Mouse (Mus musculus): Measurements from ENCODE around the gene Fli1. TPM values are rescaled to one million over a fixed set of nuclear protein-coding genes. Genes with fewer than 3 reads are reported as not detected.

The Fli1 gene
- polyA plus RNA-seq, 1 experiment = 24.4 TPM

GRCm38 (mm10) chr9:32478087-32478486, 64.6 kb downstream of the Fli1 start:
- Histone ChIP-seq H3K4me1 (ENCODE audit: control insufficient read depth, insufficient read depth, insufficient read length) (peaks cover 17% of the 10 kb centered on the region; the same call in 1 of the 2 replicates), H3K27ac (ENCODE audit: insufficient read depth, low read length) (no peak overlapping the region), H3K4me3 (ENCODE audit: extremely low read depth, insufficient read depth, insufficient read length) (no peak overlapping the region), H3K27me3 (ENCODE audit: control insufficient read depth, insufficient read depth, low read length) (no peaks in the 10 kb centered on the region), H3K36me3 (ENCODE audit: control insufficient read depth, insufficient read depth, low read length) (peaks cover 27% of the 10 kb centered on the region)
- no peak for TF ChIP-seq POLR2A (IDR thresholded peaks at IDR 0.05; ENCODE audit: low read depth, low read length)
- no peak for TF ChIP-seq CTCF (IDR thresholded peaks at IDR 0.05; ENCODE audit: extremely low read depth, insufficient read depth, insufficient read length, insufficient replicate concordance)
- WGBS = 41% methylated on average over 2 of the region's 2 CpGs
- no peak for DNase-seq (ENCODE audit: low read depth in 1 of 2, low spot score in 2 of 2)

GRCm38 (mm10) chr9:32476604-32477003, 66.1 kb downstream of the Fli1 start:
- Histone ChIP-seq H3K4me3 (ENCODE audit: extremely low read depth, insufficient read depth, insufficient read length) (no peak overlapping the region), H3K27me3 (ENCODE audit: control insufficient read depth, insufficient read depth, low read length) (no peaks in the 10 kb centered on the region), H3K4me1 (ENCODE audit: control insufficient read depth, insufficient read depth, insufficient read length) (peaks cover 15% of the 10 kb centered on the region; the same call in 1 of the 2 replicates), H3K36me3 (ENCODE audit: control insufficient read depth, insufficient read depth, low read length) (peaks cover 25% of the 10 kb centered on the region), H3K27ac (ENCODE audit: insufficient read depth, low read length) (no peak overlapping the region)
- TF ChIP-seq CTCF (IDR thresholded peaks at IDR 0.05; ENCODE audit: extremely low read depth, insufficient read depth, insufficient read length, insufficient replicate concordance) (no peak), POLR2A (IDR thresholded peaks at IDR 0.05; ENCODE audit: low read depth, low read length) (no peak)
- WGBS = 87% methylated on average over 10 of the region's 10 CpGs
- no peak for DNase-seq (ENCODE audit: low read depth in 1 of 2, low spot score in 2 of 2)

- Histone ChIP-seq H3K36me3 (ENCODE audit: control insufficient read depth, insufficient read depth, low read length) (peaks cover 27% of the 10 kb centered on the region), H3K27me3 (ENCODE audit: control insufficient read depth, insufficient read depth, low read length) (no peaks in the 10 kb centered on the region), H3K4me3 (ENCODE audit: extremely low read depth, insufficient read depth, insufficient read length) (no peak overlapping the region), H3K27ac (ENCODE audit: insufficient read depth, low read length) (peak overlapping the region; percentile 14; the same call in 1 of the 2 replicates), H3K4me1 (ENCODE audit: control insufficient read depth, insufficient read depth, insufficient read length) (peaks cover 12% of the 10 kb centered on the region; the same call in 1 of the 2 replicates)
- peak in 1 of 2 experiments; percentile 26 for DNase-seq (ENCODE audit: low read depth in 1 of 2, low spot score in 2 of 2)
- TF ChIP-seq POLR2A (IDR thresholded peaks at IDR 0.05; ENCODE audit: low read depth, low read length) (no peak), CTCF (IDR thresholded peaks at IDR 0.05; ENCODE audit: extremely low read depth, insufficient read depth, insufficient read length, insufficient replicate concordance) (no peak)
- WGBS = 67% methylated on average over 10 of the region's 10 CpGs
Measured at GRCm38 (mm10) chr9:32474621-32475390, 67.9 kb downstream of the Fli1 start.

- H3K4me3 ChIP-seq (ENCODE audit: extremely low read depth, insufficient read depth, insufficient read length) = no peak overlapping the region
- H3K36me3 ChIP-seq (ENCODE audit: control insufficient read depth, insufficient read depth, low read length) = peaks cover 41% of the 10 kb centered on the region
- peaks cover 6% of the 10 kb centered on the region; the same call in 1 of the 2 replicates for H3K4me1 ChIP-seq (ENCODE audit: control insufficient read depth, insufficient read depth, insufficient read length)
- H3K27me3 ChIP-seq (ENCODE audit: control insufficient read depth, insufficient read depth, low read length) = no peaks in the 10 kb centered on the region
- WGBS = 69% methylated on average over 3 of the region's 3 CpGs
- H3K27ac ChIP-seq (ENCODE audit: insufficient read depth, low read length) = no peak overlapping the region
- TF ChIP-seq POLR2A (IDR thresholded peaks at IDR 0.05; ENCODE audit: low read depth, low read length) (no peak), CTCF (IDR thresholded peaks at IDR 0.05; ENCODE audit: extremely low read depth, insufficient read depth, insufficient read length, insufficient replicate concordance) (no peak)
- DNase-seq (ENCODE audit: low read depth in 1 of 2, low spot score in 2 of 2) = no peak
Measured at GRCm38 (mm10) chr9:32472346-32472745, 70.3 kb downstream of the Fli1 start.

GRCm38 (mm10) chr9:32469123-32469751, 73.4 kb downstream of the Fli1 start:
- no peak overlapping the region for H3K4me3 ChIP-seq (ENCODE audit: extremely low read depth, insufficient read depth, insufficient read length)
- TF ChIP-seq CTCF (IDR thresholded peaks at IDR 0.05; ENCODE audit: extremely low read depth, insufficient read depth, insufficient read length, insufficient replicate concordance) = no peak
- no peak for TF ChIP-seq POLR2A (IDR thresholded peaks at IDR 0.05; ENCODE audit: low read depth, low read length)
- H3K27ac ChIP-seq (ENCODE audit: insufficient read depth, low read length) = no peak overlapping the region
- no peaks in the 10 kb centered on the region for H3K27me3 ChIP-seq (ENCODE audit: control insufficient read depth, insufficient read depth, low read length)
- H3K36me3 ChIP-seq (ENCODE audit: control insufficient read depth, insufficient read depth, low read length) = peaks cover 44% of the 10 kb centered on the region
- no peaks in the 10 kb centered on the region; the same call in 1 of the 2 replicates for H3K4me1 ChIP-seq (ENCODE audit: control insufficient read depth, insufficient read depth, insufficient read length)
- WGBS = 93% methylated on average over 8 of the region's 8 CpGs
- DNase-seq (ENCODE audit: low read depth in 1 of 2, low spot score in 2 of 2) = no peak

- DNase-seq (ENCODE audit: low read depth in 1 of 2, low spot score in 2 of 2) = no peak
- 88% methylated on average over 1 of the region's 1 CpGs for WGBS
- no peaks in the 10 kb centered on the region for H3K27me3 ChIP-seq (ENCODE audit: control insufficient read depth, insufficient read depth, low read length)
- H3K4me3 ChIP-seq (ENCODE audit: extremely low read depth, insufficient read depth, insufficient read length) = no peak overlapping the region
- H3K27ac ChIP-seq (ENCODE audit: insufficient read depth, low read length) = no peak overlapping the region
- no peaks in the 10 kb centered on the region for H3K4me1 ChIP-seq (ENCODE audit: control insufficient read depth, insufficient read depth, insufficient read length)
- TF ChIP-seq POLR2A (IDR thresholded peaks at IDR 0.05; ENCODE audit: low read depth, low read length) = no peak
- H3K36me3 ChIP-seq (ENCODE audit: control insufficient read depth, insufficient read depth, low read length) = peaks cover 48% of the 10 kb centered on the region
Measured at GRCm38 (mm10) chr9:32468313-32468712, 74.3 kb downstream of the Fli1 start.

GRCm38 (mm10) chr9:32467443-32467842, 75.2 kb downstream of the Fli1 start:
- Histone ChIP-seq H3K4me3 (ENCODE audit: extremely low read depth, insufficient read depth, insufficient read length) (no peak overlapping the region), H3K27me3 (ENCODE audit: control insufficient read depth, insufficient read depth, low read length) (no peaks in the 10 kb centered on the region), H3K4me1 (ENCODE audit: control insufficient read depth, insufficient read depth, insufficient read length) (no peaks in the 10 kb centered on the region), H3K27ac (ENCODE audit: insufficient read depth, low read length) (no peak overlapping the region), H3K36me3 (ENCODE audit: control insufficient read depth, insufficient read depth, low read length) (peaks cover 51% of the 10 kb centered on the region)
- no peak for DNase-seq (ENCODE audit: low read depth in 1 of 2, low spot score in 2 of 2)
- TF ChIP-seq POLR2A (IDR thresholded peaks at IDR 0.05; ENCODE audit: low read depth, low read length) = no peak
- no peak for TF ChIP-seq CTCF (IDR thresholded peaks at IDR 0.05; ENCODE audit: extremely low read depth, insufficient read depth, insufficient read length, insufficient replicate concordance)
- 95% methylated on average over 8 of the region's 8 CpGs for WGBS
